Mouse (Mus musculus): Measurements from ENCODE around the gene Myef2. TPM values are rescaled to one million over a fixed set of nuclear protein-coding genes. Genes with fewer than 3 reads are reported as not detected.

The Myef2 gene
- 75.9 and 76.9 TPM in 2 replicates for polyA plus RNA-seq (2014; fragmentation: Nextera tagmentation; extraction: Ambion mirVana)

- DNase-seq (ENCODE audit: low spot score) (peak; percentile 84), ATAC-seq (replicated peaks; ENCODE audit: low FRiP score) (peak; percentile 88)
- Histone ChIP-seq H3K9ac (ENCODE audit: low read depth, low read length) (peak within 1 kb of the TSS; percentile 95), H3K4me1 (replicated peaks; ENCODE audit: control insufficient read depth, insufficient read depth, low read length) (peaks cover 28% of the 10 kb centered on the region), H3K4me3 (ENCODE audit: low read depth, low read length) (peak within 1 kb of the TSS; percentile 85), H3K4me2 (peak within 1 kb of the TSS; percentile 87), H3K9me3 (ENCODE audit: control insufficient read depth, low read length) (no peaks in the 10 kb centered on the region), H3K27ac (ENCODE audit: low read depth, low read length) (peak within 1 kb of the TSS; percentile 85), H3K36me3 (ENCODE audit: control insufficient read depth, insufficient read depth, low read length) (no peaks in the 10 kb centered on the region), H3K27me3 (replicated peaks; ENCODE audit: control insufficient read depth, insufficient read depth, low read length) (no peaks in the 10 kb centered on the region)
- 1% methylated on average over 40 of the region's 48 CpGs for WGBS
Observed at GRCm38 (mm10) chr2:125123477-125123852, at the start of gene Myef2. Myef2 (minus strand) TSS chr2:125123661.

- H3K4me1 ChIP-seq (replicated peaks; ENCODE audit: control insufficient read depth, insufficient read depth, low read length): no peaks in the 10 kb centered on the region
- WGBS: 79% methylated on average over 4 of the region's 4 CpGs
- H3K9me3 ChIP-seq (ENCODE audit: control insufficient read depth, low read length): no peaks in the 10 kb centered on the region
- no peak overlapping the region for H3K9ac ChIP-seq (ENCODE audit: low read depth, low read length)
- ATAC-seq (replicated peaks; ENCODE audit: low FRiP score) (no peak), DNase-seq (ENCODE audit: low spot score) (no peak)
- no peaks in the 10 kb centered on the region for H3K36me3 ChIP-seq (ENCODE audit: control insufficient read depth, insufficient read depth, low read length)
- H3K4me2 ChIP-seq: no peak overlapping the region
- H3K27ac ChIP-seq (ENCODE audit: low read depth, low read length): no peak overlapping the region
- no peaks in the 10 kb centered on the region for H3K27me3 ChIP-seq (replicated peaks; ENCODE audit: control insufficient read depth, insufficient read depth, low read length)
- H3K4me3 ChIP-seq (ENCODE audit: low read depth, low read length): no peak overlapping the region
Observed at GRCm38 (mm10) chr2:125162012-125162470, 38.6 kb upstream of the Myef2 start.

DNA sequence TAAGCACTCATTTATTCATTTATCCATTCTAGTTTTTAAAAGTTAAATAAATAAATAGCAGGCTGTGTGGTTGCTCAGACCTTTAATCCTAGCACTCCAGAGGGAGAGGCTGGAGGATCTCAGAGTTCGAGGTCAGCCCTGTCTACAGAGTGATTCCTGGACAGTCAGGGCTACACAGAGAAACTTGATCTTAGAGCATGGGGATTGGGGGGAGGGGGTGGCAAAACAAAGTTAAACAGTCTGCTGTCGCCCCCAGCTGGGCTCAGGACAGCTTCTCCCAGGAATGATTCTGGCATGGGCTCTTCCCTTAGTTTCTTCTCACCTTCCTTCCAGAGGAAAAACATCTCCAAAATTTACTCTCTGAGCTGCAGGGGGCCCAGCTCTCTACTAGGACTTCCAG is 32.0 kb upstream of the Myef2 start:
- no peak overlapping the region for H3K27ac ChIP-seq (ENCODE audit: low read depth, low read length)
- H3K4me1 ChIP-seq (replicated peaks; ENCODE audit: control insufficient read depth, insufficient read depth, low read length): no peaks in the 10 kb centered on the region
- no peak overlapping the region for H3K4me3 ChIP-seq (ENCODE audit: low read depth, low read length)
- no peak overlapping the region for H3K9ac ChIP-seq (ENCODE audit: low read depth, low read length)
- H3K9me3 ChIP-seq (ENCODE audit: control insufficient read depth, low read length): no peaks in the 10 kb centered on the region
- no peak overlapping the region for H3K4me2 ChIP-seq
- DNase-seq (ENCODE audit: low spot score) (no peak), ATAC-seq (replicated peaks; ENCODE audit: low FRiP score) (no peak)
- WGBS: 24% methylated on average over 2 of the region's 2 CpGs
- H3K36me3 ChIP-seq (ENCODE audit: control insufficient read depth, insufficient read depth, low read length): no peaks in the 10 kb centered on the region
- no peaks in the 10 kb centered on the region for H3K27me3 ChIP-seq (replicated peaks; ENCODE audit: control insufficient read depth, insufficient read depth, low read length)

DNA sequence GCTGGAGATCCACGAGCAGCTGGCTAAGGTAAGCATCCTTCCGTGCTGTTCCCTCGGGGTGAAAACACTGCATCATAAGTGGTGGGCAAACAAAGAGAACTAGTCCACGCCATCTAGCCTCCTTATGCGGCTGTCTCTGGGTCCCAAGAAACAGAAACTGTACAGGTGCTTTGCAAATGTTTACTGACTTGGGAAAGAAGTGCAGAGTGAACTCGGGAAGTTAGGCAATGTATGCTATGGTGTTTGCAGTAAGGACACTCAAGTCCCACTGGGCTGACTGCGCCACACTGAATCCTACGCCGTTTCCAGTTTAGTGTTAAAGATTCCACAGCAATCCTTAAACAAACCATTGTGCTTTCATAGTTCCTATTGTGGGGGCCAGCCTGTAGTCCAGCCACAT is 30.8 kb upstream of the Myef2 start:
- 77% methylated on average over 9 of the region's 9 CpGs for WGBS

DNA sequence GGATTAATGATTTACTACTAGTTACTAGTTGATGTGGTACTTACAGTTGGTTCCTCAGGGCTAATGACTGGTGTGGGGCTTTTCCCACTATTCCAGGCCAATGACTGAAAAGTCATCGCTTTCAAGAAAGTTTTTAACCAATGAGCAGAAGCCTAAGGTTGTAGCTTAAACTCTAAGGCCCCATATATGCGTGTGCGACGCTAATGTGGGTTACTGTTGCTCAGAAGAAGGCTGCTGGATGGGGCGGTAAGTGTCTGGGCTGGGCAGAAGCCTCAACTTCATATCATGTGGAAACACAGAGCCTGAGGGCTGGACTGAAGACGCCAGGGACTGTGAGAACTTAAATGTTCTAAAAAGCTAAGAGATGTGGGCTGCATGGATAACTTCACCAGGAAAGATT is 28.9 kb upstream of the Myef2 start, which contains the start of gene Slc12a1:
Gene Slc12a1 (plus strand): TSS at position 118 of the 400 bp plus-strand sequence.
- H3K9me3 ChIP-seq (ENCODE audit: control insufficient read depth, low read length): no peaks in the 10 kb centered on the region
- no peaks in the 10 kb centered on the region for H3K27me3 ChIP-seq (replicated peaks; ENCODE audit: control insufficient read depth, insufficient read depth, low read length)
- ATAC-seq (replicated peaks; ENCODE audit: low FRiP score) (no peak), DNase-seq (ENCODE audit: low spot score) (no peak)
- H3K27ac ChIP-seq (ENCODE audit: low read depth, low read length): no peak within 1 kb of the TSS
- no peak within 1 kb of the TSS for H3K4me3 ChIP-seq (ENCODE audit: low read depth, low read length)
- 81% methylated on average over 6 of the region's 6 CpGs for WGBS
- no peaks in the 10 kb centered on the region for H3K4me1 ChIP-seq (replicated peaks; ENCODE audit: control insufficient read depth, insufficient read depth, low read length)
- no peak within 1 kb of the TSS for H3K4me2 ChIP-seq
- H3K9ac ChIP-seq (ENCODE audit: low read depth, low read length): no peak within 1 kb of the TSS
- no peaks in the 10 kb centered on the region for H3K36me3 ChIP-seq (ENCODE audit: control insufficient read depth, insufficient read depth, low read length)

More for the DNA sequence above, 30.8 kb upstream of the Myef2 start:
- no peak for ATAC-seq (replicated peaks; ENCODE audit: low FRiP score)
- Histone ChIP-seq H3K27me3 (replicated peaks; ENCODE audit: control insufficient read depth, insufficient read depth, low read length) (no peaks in the 10 kb centered on the region), H3K9ac (ENCODE audit: low read depth, low read length) (no peak overlapping the region), H3K4me3 (ENCODE audit: low read depth, low read length) (no peak overlapping the region), H3K36me3 (ENCODE audit: control insufficient read depth, insufficient read depth, low read length) (no peaks in the 10 kb centered on the region), H3K4me1 (replicated peaks; ENCODE audit: control insufficient read depth, insufficient read depth, low read length) (no peaks in the 10 kb centered on the region), H3K27ac (ENCODE audit: low read depth, low read length) (no peak overlapping the region), H3K4me2 (no peak overlapping the region), H3K9me3 (ENCODE audit: control insufficient read depth, low read length) (no peaks in the 10 kb centered on the region)
- no peak for DNase-seq (ENCODE audit: low spot score)

GRCm38 (mm10) chr2:125142336-125142735 is 18.9 kb upstream of the Myef2 start:
- Histone ChIP-seq H3K4me1 (replicated peaks; ENCODE audit: control insufficient read depth, insufficient read depth, low read length) (no peaks in the 10 kb centered on the region), H3K27me3 (replicated peaks; ENCODE audit: control insufficient read depth, insufficient read depth, low read length) (no peaks in the 10 kb centered on the region), H3K4me2 (no peak overlapping the region), H3K27ac (ENCODE audit: low read depth, low read length) (no peak overlapping the region), H3K9me3 (ENCODE audit: control insufficient read depth, low read length) (no peaks in the 10 kb centered on the region), H3K9ac (ENCODE audit: low read depth, low read length) (no peak overlapping the region), H3K4me3 (ENCODE audit: low read depth, low read length) (no peak overlapping the region), H3K36me3 (ENCODE audit: control insufficient read depth, insufficient read depth, low read length) (no peaks in the 10 kb centered on the region)
- no peak for DNase-seq (ENCODE audit: low spot score)
- no peak for ATAC-seq (replicated peaks; ENCODE audit: low FRiP score)

DNA sequence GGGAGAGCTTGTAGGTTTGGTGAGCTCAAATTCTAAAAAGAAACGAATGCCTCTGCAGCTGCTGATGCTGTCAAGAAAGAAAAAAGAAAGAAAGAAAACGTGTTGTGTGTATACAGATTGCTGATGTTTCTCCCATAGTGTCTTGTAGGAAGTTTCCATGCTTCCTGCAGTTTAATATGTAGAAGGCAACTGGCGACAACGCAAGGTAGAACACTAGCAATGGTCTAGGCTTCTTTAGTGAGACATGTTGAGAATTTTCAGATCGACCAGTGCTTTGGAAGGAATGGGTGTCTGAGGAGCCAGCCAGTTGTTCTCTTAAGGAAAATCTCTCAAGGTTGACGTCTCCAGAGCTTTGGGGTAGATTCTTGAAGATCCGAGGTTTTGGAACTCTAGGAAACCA is 13.4 kb upstream of the Myef2 start:
- peak overlapping the region; percentile 62; the same call in 1 of the 2 replicates for H3K4me2 ChIP-seq
- no peaks in the 10 kb centered on the region for H3K27me3 ChIP-seq (replicated peaks; ENCODE audit: control insufficient read depth, insufficient read depth, low read length)
- H3K27ac ChIP-seq (ENCODE audit: low read depth, low read length): no peak overlapping the region
- no peak for DNase-seq (ENCODE audit: low spot score)
- H3K4me3 ChIP-seq (ENCODE audit: low read depth, low read length): no peak overlapping the region
- no peaks in the 10 kb centered on the region for H3K9me3 ChIP-seq (ENCODE audit: control insufficient read depth, low read length)
- WGBS: 21% methylated on average over 7 of the region's 7 CpGs
- no peak overlapping the region for H3K9ac ChIP-seq (ENCODE audit: low read depth, low read length)
- H3K36me3 ChIP-seq (ENCODE audit: control insufficient read depth, insufficient read depth, low read length): no peaks in the 10 kb centered on the region
- no peak for ATAC-seq (replicated peaks; ENCODE audit: low FRiP score)
- H3K4me1 ChIP-seq (replicated peaks; ENCODE audit: control insufficient read depth, insufficient read depth, low read length): peaks cover 6% of the 10 kb centered on the region; the same call in 1 of the 2 replicates

DNA sequence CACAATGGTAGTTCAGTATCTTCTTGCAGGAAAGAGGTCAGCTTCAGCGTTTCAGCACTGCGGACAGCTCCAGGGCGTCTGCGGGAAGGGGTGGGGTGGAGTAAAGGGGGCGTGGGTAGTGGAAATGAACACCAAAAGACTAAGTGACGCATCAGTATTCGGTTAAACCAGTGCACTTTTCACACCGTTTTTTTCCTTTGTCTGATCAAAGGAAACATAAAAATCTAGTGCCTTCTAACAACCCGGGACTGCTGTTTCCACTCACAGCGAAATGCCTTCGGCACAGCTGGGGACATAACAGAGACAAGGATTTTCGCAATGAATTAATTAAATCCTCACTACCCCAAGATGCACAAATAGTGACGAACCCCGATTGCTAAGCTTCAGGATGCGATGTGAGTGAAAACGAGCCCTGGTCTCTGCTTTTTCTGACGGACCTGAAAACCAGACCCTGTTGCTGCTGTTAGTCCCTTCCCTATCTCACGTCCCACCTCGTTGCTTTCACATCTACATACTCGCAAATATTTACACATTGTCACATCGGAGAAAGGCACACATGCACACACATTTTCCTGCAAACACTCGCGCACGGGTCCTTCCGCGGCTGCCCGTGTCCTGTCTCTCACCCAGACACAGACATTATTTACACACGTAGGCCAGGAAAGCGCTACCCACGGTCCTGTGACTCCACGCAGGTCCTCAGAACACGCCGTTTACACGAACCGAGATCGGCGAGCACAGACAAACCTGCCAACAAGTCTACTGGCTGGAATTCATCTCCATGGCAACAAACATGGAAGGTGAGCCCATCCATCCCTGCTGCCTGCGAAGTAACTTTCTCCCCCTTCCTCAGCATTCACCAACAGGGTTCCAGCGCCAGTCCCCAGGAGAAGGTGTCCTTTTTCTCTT is 12.7 kb upstream of the Myef2 start, which contains the start of gene Ctxn2:
Gene Ctxn2 (plus strand): TSS at position 790 of the 909 bp plus-strand sequence.
- Histone ChIP-seq H3K4me2 (peak within 1 kb of the TSS; percentile 62), H3K9ac (ENCODE audit: low read depth, low read length) (no peak within 1 kb of the TSS), H3K9me3 (ENCODE audit: control insufficient read depth, low read length) (no peaks in the 10 kb centered on the region), H3K4me3 (ENCODE audit: low read depth, low read length) (no peak within 1 kb of the TSS; the same call in none of the 2 replicates), H3K4me1 (replicated peaks; ENCODE audit: control insufficient read depth, insufficient read depth, low read length) (peaks cover 6% of the 10 kb centered on the region; the same call in 1 of the 2 replicates), H3K27ac (ENCODE audit: low read depth, low read length) (no peak within 1 kb of the TSS), H3K27me3 (replicated peaks; ENCODE audit: control insufficient read depth, insufficient read depth, low read length) (no peaks in the 10 kb centered on the region), H3K36me3 (ENCODE audit: control insufficient read depth, insufficient read depth, low read length) (no peaks in the 10 kb centered on the region)
- DNase-seq (ENCODE audit: low spot score): peak; percentile 87
- ATAC-seq (replicated peaks; ENCODE audit: low FRiP score): peak; percentile 60
- WGBS: 3% methylated on average over 39 of the region's 39 CpGs

Data from liver, embryonic 11.5 days (tissue).